Mouse (Mus musculus): ENCODE measurements around the gene Stt3b. TPM values are rescaled to one million over a fixed set of nuclear protein-coding genes. Genes with fewer than 3 reads are reported as not detected.
A peak's percentile ranks its signal among the peaks of the same experiment; 100 is the strongest.

Stt3b gene
- polyA plus RNA-seq, 1 experiment from 2014 or later = 93.5 TPM

- no peaks in the 10 kb centered on the region for H3K27me3 ChIP-seq (replicated peaks)
- ATAC-seq (ENCODE audit: low FRiP score) = no peak
- WGBS = 92% methylated on average over 12 of the region's 12 CpGs
These were observed 22.8 kb upstream of the Stt3b start for GRCm38 (mm10) chr9:115333016-115333415.

GRCm38 (mm10) chr9:115332339-115332738 lies 22.1 kb upstream of the Stt3b start:
- Histone ChIP-seq H3K4me2 (no peak overlapping the region), H3K9me3 (replicated peaks) (no peaks in the 10 kb centered on the region), H3K36me3 (no peaks in the 10 kb centered on the region), H3K9ac (replicated peaks) (no peak overlapping the region), H3K27me3 (replicated peaks) (no peaks in the 10 kb centered on the region), H3K4me3 (replicated peaks) (no peak overlapping the region), H3K27ac (replicated peaks) (no peak overlapping the region), H3K4me1 (no peaks in the 10 kb centered on the region)
- no peak for ATAC-seq (ENCODE audit: low FRiP score)
- WGBS = 79% methylated on average over 7 of the region's 7 CpGs

More at GRCm38 (mm10) chr9:115333016-115333415, 22.8 kb upstream of the Stt3b start:
- H3K36me3 ChIP-seq = no peaks in the 10 kb centered on the region
- H3K4me2 ChIP-seq = no peak overlapping the region
- H3K4me3 ChIP-seq (replicated peaks) = no peak overlapping the region
- H3K9ac ChIP-seq (replicated peaks) = no peak overlapping the region
- H3K4me1 ChIP-seq = no peaks in the 10 kb centered on the region
- no peaks in the 10 kb centered on the region for H3K9me3 ChIP-seq (replicated peaks)
- no peak overlapping the region for H3K27ac ChIP-seq (replicated peaks)

GRCm38 (mm10) chr9:115330861-115331476 lies 20.7 kb upstream of the Stt3b start:
- H3K4me2 ChIP-seq = no peak overlapping the region
- no peak overlapping the region for H3K27ac ChIP-seq (replicated peaks)
- no peak overlapping the region for H3K9ac ChIP-seq (replicated peaks)
- H3K4me1 ChIP-seq = no peaks in the 10 kb centered on the region
- H3K9me3 ChIP-seq (replicated peaks) = no peaks in the 10 kb centered on the region
- H3K27me3 ChIP-seq (replicated peaks) = no peaks in the 10 kb centered on the region
- no peaks in the 10 kb centered on the region for H3K36me3 ChIP-seq
- no peak overlapping the region for H3K4me3 ChIP-seq (replicated peaks)
- WGBS = 72% methylated on average over 6 of the region's 6 CpGs
- no peak for ATAC-seq (ENCODE audit: low FRiP score)

GRCm38 (mm10) chr9:115326533-115326890 lies 16.3 kb upstream of the Stt3b start:
- H3K36me3 ChIP-seq = no peaks in the 10 kb centered on the region
- whole genome bisulfite sequencing = 78% methylated on average over 4 of the region's 4 CpGs
- no peak for ATAC-seq (ENCODE audit: low FRiP score)
- H3K27ac ChIP-seq (replicated peaks) = no peak overlapping the region
- H3K4me1 ChIP-seq = peaks cover 12% of the 10 kb centered on the region
- no peaks in the 10 kb centered on the region for H3K27me3 ChIP-seq (replicated peaks)
- H3K9me3 ChIP-seq (replicated peaks) = no peaks in the 10 kb centered on the region
- no peak overlapping the region for H3K9ac ChIP-seq (replicated peaks)
- H3K4me3 ChIP-seq (replicated peaks) = no peak overlapping the region
- no peak overlapping the region for H3K4me2 ChIP-seq

- ATAC-seq (ENCODE audit: low FRiP score) = no peak
- H3K27ac ChIP-seq (replicated peaks) = no peak overlapping the region
- H3K4me2 ChIP-seq = no peak overlapping the region
- H3K27me3 ChIP-seq (replicated peaks) = no peaks in the 10 kb centered on the region
- no peak overlapping the region for H3K4me3 ChIP-seq (replicated peaks)
- peaks cover 12% of the 10 kb centered on the region for H3K4me1 ChIP-seq
- H3K9me3 ChIP-seq (replicated peaks) = no peaks in the 10 kb centered on the region
- H3K36me3 ChIP-seq = no peaks in the 10 kb centered on the region
- H3K9ac ChIP-seq (replicated peaks) = no peak overlapping the region
- WGBS = 87% methylated on average over 13 of the region's 13 CpGs
These were observed 15.8 kb upstream of the Stt3b start for GRCm38 (mm10) chr9:115325831-115326532.

- H3K27ac ChIP-seq (replicated peaks) = no peak overlapping the region
- no peaks in the 10 kb centered on the region for H3K27me3 ChIP-seq (replicated peaks)
- no peaks in the 10 kb centered on the region for H3K36me3 ChIP-seq
- H3K9ac ChIP-seq (replicated peaks) = no peak overlapping the region
- ATAC-seq (ENCODE audit: low FRiP score) = no peak
- WGBS = 11% methylated on average over 10 of the region's 10 CpGs
- H3K4me2 ChIP-seq = no peak overlapping the region
- no peaks in the 10 kb centered on the region for H3K9me3 ChIP-seq (replicated peaks)
- H3K4me3 ChIP-seq (replicated peaks) = no peak overlapping the region
- peaks cover 12% of the 10 kb centered on the region for H3K4me1 ChIP-seq
These were observed 13.4 kb upstream of the Stt3b start for GRCm38 (mm10) chr9:115323572-115323971.

GRCm38 (mm10) chr9:115322385-115322784 lies 12.2 kb upstream of the Stt3b start:
- Histone ChIP-seq H3K4me3 (replicated peaks) (no peak overlapping the region), H3K27me3 (replicated peaks) (no peaks in the 10 kb centered on the region), H3K4me2 (no peak overlapping the region), H3K9me3 (replicated peaks) (no peaks in the 10 kb centered on the region), H3K27ac (replicated peaks) (no peak overlapping the region), H3K9ac (replicated peaks) (no peak overlapping the region), H3K4me1 (peaks cover 12% of the 10 kb centered on the region), H3K36me3 (no peaks in the 10 kb centered on the region)
- ATAC-seq (ENCODE audit: low FRiP score) = no peak
- 78% methylated on average over 6 of the region's 6 CpGs for WGBS

- WGBS = 88% methylated on average over 6 of the region's 6 CpGs
- Histone ChIP-seq H3K4me1 (peaks cover 12% of the 10 kb centered on the region), H3K9ac (replicated peaks) (no peak overlapping the region), H3K4me2 (no peak overlapping the region), H3K27ac (replicated peaks) (no peak overlapping the region), H3K36me3 (no peaks in the 10 kb centered on the region), H3K9me3 (replicated peaks) (no peaks in the 10 kb centered on the region), H3K4me3 (replicated peaks) (no peak overlapping the region), H3K27me3 (replicated peaks) (no peaks in the 10 kb centered on the region)
- ATAC-seq (ENCODE audit: low FRiP score) = no peak
These were observed 10.8 kb upstream of the Stt3b start for GRCm38 (mm10) chr9:115321052-115321451.

GRCm38 (mm10) chr9:115320156-115320555 lies 9.9 kb upstream of the Stt3b start:
- no peak overlapping the region for H3K9ac ChIP-seq (replicated peaks)
- H3K9me3 ChIP-seq (replicated peaks) = no peaks in the 10 kb centered on the region
- peaks cover 12% of the 10 kb centered on the region for H3K4me1 ChIP-seq
- no peak overlapping the region for H3K27ac ChIP-seq (replicated peaks)
- H3K4me2 ChIP-seq = no peak overlapping the region
- ATAC-seq (ENCODE audit: low FRiP score) = no peak
- H3K36me3 ChIP-seq = no peaks in the 10 kb centered on the region
- H3K4me3 ChIP-seq (replicated peaks) = no peak overlapping the region
- WGBS = 79% methylated on average over 4 of the region's 4 CpGs
- no peaks in the 10 kb centered on the region for H3K27me3 ChIP-seq (replicated peaks)

- 83% methylated on average over 6 of the region's 6 CpGs for WGBS
- H3K27me3 ChIP-seq (replicated peaks) = no peaks in the 10 kb centered on the region
- ATAC-seq (ENCODE audit: low FRiP score) = no peak
These were observed 8.6 kb upstream of the Stt3b start for GRCm38 (mm10) chr9:115318621-115319375.

GRCm38 (mm10) chr9:115317049-115317448 lies 6.8 kb upstream of the Stt3b start:
- H3K4me1 ChIP-seq = no peaks in the 10 kb centered on the region
- no peak overlapping the region for H3K9ac ChIP-seq (replicated peaks)
- no peak overlapping the region for H3K4me3 ChIP-seq (replicated peaks)
- no peaks in the 10 kb centered on the region for H3K27me3 ChIP-seq (replicated peaks)
- no peak overlapping the region for H3K27ac ChIP-seq (replicated peaks)
- WGBS = 94% methylated on average over 5 of the region's 5 CpGs
- H3K4me2 ChIP-seq = no peak overlapping the region
- no peaks in the 10 kb centered on the region for H3K9me3 ChIP-seq (replicated peaks)
- H3K36me3 ChIP-seq = no peaks in the 10 kb centered on the region
- ATAC-seq (ENCODE audit: low FRiP score) = no peak

More at GRCm38 (mm10) chr9:115318621-115319375, 8.6 kb upstream of the Stt3b start:
- H3K9ac ChIP-seq (replicated peaks) = no peak overlapping the region
- H3K9me3 ChIP-seq (replicated peaks) = no peaks in the 10 kb centered on the region
- peaks cover 4% of the 10 kb centered on the region; the same call in 1 of the 2 replicates for H3K4me1 ChIP-seq
- H3K4me3 ChIP-seq (replicated peaks) = no peak overlapping the region
- H3K27ac ChIP-seq (replicated peaks) = no peak overlapping the region
- H3K4me2 ChIP-seq = no peak overlapping the region
- H3K36me3 ChIP-seq = no peaks in the 10 kb centered on the region

GRCm38 (mm10) chr9:115314556-115314955 lies 4.3 kb upstream of the Stt3b start:
- ATAC-seq (ENCODE audit: low FRiP score) = no peak
- Histone ChIP-seq H3K27me3 (replicated peaks) (no peaks in the 10 kb centered on the region), H3K9me3 (replicated peaks) (no peaks in the 10 kb centered on the region), H3K4me3 (replicated peaks) (no peak overlapping the region), H3K36me3 (no peaks in the 10 kb centered on the region), H3K27ac (replicated peaks) (no peak overlapping the region), H3K4me2 (peak overlapping the region; percentile 27), H3K9ac (replicated peaks) (no peak overlapping the region), H3K4me1 (peaks cover 3% of the 10 kb centered on the region)
- 9% methylated on average over 10 of the region's 10 CpGs for WGBS
